Mouse (Mus musculus) small intestine, adult 2 months (tissue): Measurements from ENCODE around the gene Cdkn2d.

ENCODE experiments used
- CTCF ChIP-seq: fragments of 200-500 bp; IDR thresholded peaks from 2 replicates; pipeline ENCODE4 v1.5.1; 2012; ENCODE audit warnings: low read depth, mild to moderate bottlenecking, control low read depth, inconsistent platforms, low read length, moderate library complexity, mixed read lengths; ENCODE audit not compliant: insufficient replicate concordance, insufficient read length; ENCODE audit errors: extremely low read depth
- POLR2A ChIP-seq: fragments of 200-500 bp; IDR thresholded peaks from 2 replicates; pipeline ENCODE4 v1.6.1; 2012; ENCODE audit warnings: low read depth, mild to moderate bottlenecking, control low read depth, inconsistent platforms, low read length, moderate library complexity

DNA sequence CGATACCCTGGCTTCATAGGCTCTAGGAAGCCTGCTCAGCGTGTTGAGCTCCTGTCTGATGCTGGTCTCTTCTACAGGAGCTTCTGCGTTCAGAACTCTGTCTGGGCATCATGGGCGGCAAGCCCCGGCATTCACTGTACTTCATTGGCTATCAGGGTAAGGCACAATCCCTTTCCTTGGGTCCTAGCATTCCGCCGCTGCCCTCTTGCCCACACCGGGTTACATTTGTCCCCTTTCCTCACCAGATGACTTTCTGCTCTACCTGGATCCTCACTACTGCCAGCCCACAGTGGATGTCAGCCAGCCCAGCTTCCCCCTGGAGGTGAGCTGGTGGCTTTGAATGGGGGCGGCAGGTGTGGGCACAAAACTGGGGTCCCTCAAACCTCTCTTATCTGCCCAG is 18.8 kb downstream of the Cdkn2d start:
- TF ChIP-seq POLR2A (no peak), CTCF (no peak)
